Mouse (Mus musculus) embryonic facial prominence, embryonic 12.5 days (tissue): ENCODE measurements at regions not wholly inside any gene's neighbourhood (a gene's known extent, or its start where the extent isn't known, plus 50 kb on each side); places are given as distances from the start of the nearest gene placed in this dataset.

Source experiments
- ATAC-seq: fragments of 200-750 bp; cut with Nextera tagmentation; 2 replicates; pipeline ENCODE4 v1.8.0; 2017; ENCODE audit not compliant: insufficient number of reproducible peaks, insufficient read depth, low FRiP score, low TSS enrichment
- H3K27ac ChIP-seq: fragments of 300-500 bp; sonication (generic); 2 replicates; pipeline ENCODE4 v1.5.1; 2016; ENCODE audit warnings: mild to moderate bottlenecking
- H3K27me3 ChIP-seq: fragments of 300-500 bp; sonication (generic); 2 replicates; pipeline ENCODE4 v1.6.1; 2016; ENCODE audit warnings: mild to moderate bottlenecking, moderate library complexity
- H3K36me3 ChIP-seq: fragments of 300-500 bp; sonication (generic); 2 replicates; pipeline ENCODE4 v1.6.1; 2016; ENCODE audit warnings: mild to moderate bottlenecking
- H3K4me1 ChIP-seq: fragments of 300-500 bp; sonication (generic); 2 replicates; pipeline ENCODE4 v1.6.1; 2016
- H3K4me2 ChIP-seq: fragments of 300-500 bp; sonication (generic); replicated peaks from 2 replicates; pipeline ENCODE4 v1.6.1; 2016; ENCODE audit warnings: mild to moderate bottlenecking, moderate library complexity
- H3K4me3 ChIP-seq: fragments of 300-500 bp; sonication (generic); 2 replicates; pipeline ENCODE4 v1.5.1; 2016; ENCODE audit warnings: mild to moderate bottlenecking
- H3K9ac ChIP-seq: fragments of 300-500 bp; sonication (generic); 2 replicates; pipeline ENCODE4 v1.6.1; 2016; ENCODE audit warnings: mild to moderate bottlenecking, moderate library complexity
- H3K9me3 ChIP-seq: fragments of 300-500 bp; sonication (generic); 2 replicates; pipeline ENCODE4 v1.6.1; 2016; ENCODE audit warnings: mild to moderate bottlenecking, moderate library complexity
- WGBS: fragments of 180-500 bp; shearing (Covaris S2); methylation state at CpG from one replicate; pipeline ENCODE4 v1.1.7; 2016; 5-methylcytosine and 5-hydroxymethylcytosine counted together

DNA sequence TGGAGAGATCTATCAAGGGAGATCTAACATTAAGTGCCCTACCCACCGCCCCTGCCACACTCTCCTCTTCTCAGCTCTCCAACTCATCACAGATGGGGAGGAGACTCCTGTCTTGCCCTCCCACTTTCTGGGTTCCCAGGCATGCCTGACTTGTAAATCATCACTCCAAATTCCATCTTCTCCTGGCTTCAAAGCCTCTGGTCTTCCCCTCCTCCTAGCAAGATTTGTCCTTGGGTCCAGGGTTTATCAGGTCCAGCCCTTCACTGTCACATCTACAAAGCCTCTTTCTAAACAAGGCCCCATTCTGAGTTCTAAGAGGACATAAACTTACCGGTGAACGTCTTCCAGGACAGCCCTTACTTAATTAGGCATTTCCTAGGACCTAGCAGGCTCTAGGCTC is 73.3 kb upstream of the Col5a1 start:
- 44% methylated on average over 3 of the region's 3 CpGs for WGBS
- Histone ChIP-seq H3K4me3 (no peak overlapping the region), H3K9me3 (no peaks in the 10 kb centered on the region), H3K27me3 (no peaks in the 10 kb centered on the region), H3K4me1 (peaks cover 18% of the 10 kb centered on the region), H3K27ac (no peak overlapping the region), H3K4me2 (no peak overlapping the region), H3K9ac (no peak overlapping the region), H3K36me3 (no peaks in the 10 kb centered on the region)
- ATAC-seq = no peak

DNA sequence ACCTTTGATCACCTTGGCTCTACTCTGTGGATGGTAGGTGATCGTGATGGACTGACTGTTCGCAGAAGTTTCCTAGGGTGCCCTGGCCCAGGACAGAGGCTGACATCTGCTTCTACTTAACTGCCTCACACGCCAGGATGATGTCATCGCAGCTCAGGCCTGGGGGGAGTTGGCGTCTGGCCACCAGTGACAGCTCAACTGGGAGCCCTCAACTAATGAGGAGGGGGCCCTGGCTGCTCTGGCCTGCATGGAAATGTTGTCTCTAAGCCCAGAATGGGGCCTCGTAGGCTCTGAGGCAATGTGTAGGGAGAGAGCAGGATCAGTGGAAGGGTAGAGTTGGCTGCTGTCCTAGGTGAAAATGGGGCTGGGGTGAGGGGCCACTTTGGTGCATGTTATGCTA is 72.9 kb upstream of the Col5a1 start:
- peak overlapping the region; percentile 47; the same call in 1 of the 2 replicates for H3K27ac ChIP-seq
- no peaks in the 10 kb centered on the region for H3K9me3 ChIP-seq
- no peak overlapping the region for H3K4me2 ChIP-seq
- no peak overlapping the region for H3K4me3 ChIP-seq
- H3K9ac ChIP-seq = no peak overlapping the region
- no peaks in the 10 kb centered on the region for H3K27me3 ChIP-seq
- no peaks in the 10 kb centered on the region for H3K36me3 ChIP-seq
- peaks cover 18% of the 10 kb centered on the region for H3K4me1 ChIP-seq
- 21% methylated on average over 6 of the region's 6 CpGs for WGBS
- ATAC-seq = 0 out of 2 replicates have a peak, but pooled peaks have one; percentile 59

DNA sequence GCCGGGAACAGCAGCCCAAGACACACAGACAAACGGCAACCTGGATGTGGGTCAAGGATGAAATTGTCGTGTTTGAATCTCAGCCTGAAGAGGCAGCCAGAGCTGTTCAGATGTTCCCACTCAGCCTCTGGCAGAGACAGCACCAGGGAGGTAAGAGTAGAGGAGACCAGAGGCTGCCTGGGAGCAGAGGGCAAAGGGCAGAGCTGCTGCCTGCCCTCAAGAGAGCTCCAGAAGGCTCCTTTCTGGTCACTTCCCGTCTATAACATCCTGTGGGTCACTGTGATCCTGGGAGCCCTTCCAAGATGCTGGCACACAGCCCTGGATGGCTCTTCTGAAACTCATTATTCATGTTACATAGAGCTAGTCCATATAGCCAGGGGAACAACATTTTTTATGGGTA is 67.6 kb upstream of the Col5a1 start:
- ATAC-seq = no peak
- H3K27me3 ChIP-seq = no peaks in the 10 kb centered on the region

DNA sequence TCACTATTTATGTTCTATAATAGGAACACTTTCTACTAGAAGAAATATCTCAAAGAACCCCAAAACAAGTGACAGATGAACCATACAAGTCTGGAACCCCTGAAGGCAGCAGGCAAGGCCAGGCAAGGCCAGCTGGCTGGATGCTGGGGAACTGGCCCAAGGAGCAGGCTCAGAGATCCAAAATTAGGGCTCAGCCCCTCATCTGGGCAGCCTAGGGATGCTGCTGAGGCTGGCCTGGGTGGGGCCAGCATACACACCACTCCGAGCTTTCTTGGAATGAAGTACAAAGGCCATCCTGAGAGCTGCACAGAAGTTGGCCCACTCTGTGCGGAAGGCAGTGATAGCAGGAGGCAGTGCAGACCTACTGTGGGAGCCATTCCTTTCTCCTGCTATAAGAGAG is 59.4 kb upstream of the Col5a1 start:
- no peak overlapping the region for H3K9ac ChIP-seq
- H3K4me1 ChIP-seq = no peaks in the 10 kb centered on the region
- no peaks in the 10 kb centered on the region for H3K27me3 ChIP-seq
- ATAC-seq = no peak
- no peaks in the 10 kb centered on the region for H3K36me3 ChIP-seq
- H3K27ac ChIP-seq = no peak overlapping the region
- no peak overlapping the region for H3K4me2 ChIP-seq
- H3K4me3 ChIP-seq = no peak overlapping the region
- H3K9me3 ChIP-seq = no peaks in the 10 kb centered on the region
- WGBS = 91% methylated on average over 2 of the region's 2 CpGs

More for the DNA sequence above, 67.6 kb upstream of the Col5a1 start:
- WGBS = 34% methylated on average over 4 of the region's 4 CpGs
- H3K9me3 ChIP-seq = no peaks in the 10 kb centered on the region
- no peaks in the 10 kb centered on the region for H3K36me3 ChIP-seq
- H3K4me3 ChIP-seq = no peak overlapping the region
- H3K4me1 ChIP-seq = peaks cover 7% of the 10 kb centered on the region; the same call in 1 of the 2 replicates
- no peak overlapping the region for H3K27ac ChIP-seq
- no peak overlapping the region for H3K9ac ChIP-seq
- no peak overlapping the region for H3K4me2 ChIP-seq

DNA sequence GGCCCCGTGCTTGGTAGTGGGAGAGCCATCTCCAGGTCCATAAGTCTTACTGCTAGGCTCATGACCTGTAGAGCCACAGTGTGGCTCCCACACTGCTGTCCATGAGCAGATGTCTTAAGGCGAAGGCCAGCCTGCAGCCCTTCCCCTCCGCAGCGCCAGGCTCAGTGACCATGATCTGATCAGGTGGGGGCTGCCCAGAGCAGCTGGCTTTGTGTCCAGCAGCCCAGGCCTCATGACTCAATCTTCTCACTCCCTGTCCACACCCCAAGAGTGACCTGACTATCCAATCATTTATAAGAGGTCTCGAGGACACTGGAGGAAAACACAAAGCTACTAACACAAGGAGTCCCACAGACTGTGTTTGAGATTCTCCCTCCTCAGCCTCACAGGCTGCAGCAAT is 58.6 kb upstream of the Col5a1 start:
- Histone ChIP-seq H3K36me3 (no peaks in the 10 kb centered on the region), H3K4me1 (no peaks in the 10 kb centered on the region), H3K27ac (no peak overlapping the region), H3K9me3 (no peaks in the 10 kb centered on the region), H3K27me3 (no peaks in the 10 kb centered on the region), H3K9ac (no peak overlapping the region), H3K4me2 (no peak overlapping the region), H3K4me3 (no peak overlapping the region)
- ATAC-seq = no peak
- WGBS = 86% methylated on average over 5 of the region's 5 CpGs

DNA sequence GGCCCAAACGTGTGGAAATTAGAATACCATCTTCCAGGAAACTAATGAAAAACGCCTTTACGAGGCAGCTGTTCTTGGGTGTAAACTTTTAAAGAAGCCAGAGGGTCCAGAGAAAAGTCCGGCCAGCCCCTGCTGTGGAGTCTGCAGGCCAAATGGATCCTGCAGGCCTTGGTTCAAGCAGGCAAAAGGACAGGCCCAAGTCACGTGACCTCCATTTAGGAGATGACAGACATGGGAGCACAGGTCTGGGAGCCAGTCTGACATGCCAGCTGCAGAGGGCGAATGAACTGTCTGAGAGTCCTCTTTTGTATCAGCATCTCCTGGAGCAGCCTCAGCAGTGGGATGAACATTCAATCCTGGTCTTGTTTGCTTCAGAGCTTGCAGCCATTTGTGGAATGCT is 58.0 kb upstream of the Col5a1 start:
- ATAC-seq = no peak
- no peak overlapping the region for H3K9ac ChIP-seq
- H3K4me3 ChIP-seq = no peak overlapping the region
- H3K27ac ChIP-seq = no peak overlapping the region
- no peaks in the 10 kb centered on the region for H3K36me3 ChIP-seq
- no peaks in the 10 kb centered on the region for H3K9me3 ChIP-seq
- no peaks in the 10 kb centered on the region for H3K4me1 ChIP-seq
- H3K27me3 ChIP-seq = no peaks in the 10 kb centered on the region
- WGBS = 71% methylated on average over 6 of the region's 6 CpGs
- no peak overlapping the region for H3K4me2 ChIP-seq

DNA sequence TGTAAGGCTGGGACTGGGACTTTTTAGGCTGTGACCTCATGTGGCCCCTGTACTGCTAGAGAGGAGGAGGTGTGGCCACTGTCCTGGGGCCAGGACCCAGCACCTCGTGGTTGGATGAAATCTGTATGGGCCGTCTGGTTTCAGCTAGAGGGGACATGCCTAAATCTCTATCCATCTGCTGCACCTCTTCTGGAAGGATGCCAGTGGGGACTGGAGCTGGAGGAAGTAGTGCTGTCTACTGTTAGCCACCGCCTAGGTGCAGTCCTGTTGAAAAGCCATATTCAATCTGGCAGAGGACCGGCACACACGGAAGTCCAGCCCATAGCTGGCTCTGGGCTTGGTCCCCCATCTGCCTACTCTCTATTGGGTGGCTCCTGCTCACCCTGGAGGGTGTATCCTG is 56.7 kb upstream of the Col5a1 start:
- no peak for ATAC-seq
- no peak overlapping the region for H3K4me3 ChIP-seq
- H3K9ac ChIP-seq = no peak overlapping the region
- no peak overlapping the region for H3K4me2 ChIP-seq
- 59% methylated on average over 5 of the region's 5 CpGs for WGBS
- no peaks in the 10 kb centered on the region for H3K9me3 ChIP-seq
- H3K36me3 ChIP-seq = no peaks in the 10 kb centered on the region
- no peak overlapping the region for H3K27ac ChIP-seq
- no peaks in the 10 kb centered on the region for H3K27me3 ChIP-seq
- H3K4me1 ChIP-seq = peaks cover 6% of the 10 kb centered on the region; the same call in 1 of the 2 replicates

DNA sequence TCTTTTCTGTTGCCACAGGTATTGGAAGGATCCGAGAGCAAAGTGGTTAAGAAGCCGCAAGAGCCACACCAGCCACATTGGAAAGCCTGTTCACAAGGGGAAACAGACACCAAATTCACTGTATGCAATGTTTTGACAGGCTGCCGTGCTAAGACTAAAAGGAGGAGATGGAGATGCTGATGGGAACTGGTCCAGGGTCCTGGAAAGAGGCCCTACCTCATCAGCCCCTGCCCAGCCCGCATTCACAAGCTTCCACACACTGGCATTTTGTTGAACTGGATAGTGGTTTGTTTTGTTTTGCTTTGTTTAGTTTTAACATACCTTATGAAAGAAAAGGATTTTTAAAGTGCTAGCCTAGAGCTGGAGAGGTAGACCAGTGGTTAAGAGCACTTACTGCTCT is 51.3 kb upstream of the Col5a1 start:
- Histone ChIP-seq H3K27me3 (no peaks in the 10 kb centered on the region), H3K4me3 (no peak overlapping the region), H3K27ac (peak overlapping the region; percentile 87), H3K4me1 (peaks cover 25% of the 10 kb centered on the region), H3K4me2 (no peak overlapping the region), H3K36me3 (no peaks in the 10 kb centered on the region), H3K9ac (no peak overlapping the region), H3K9me3 (no peaks in the 10 kb centered on the region)
- WGBS = 77% methylated on average over 4 of the region's 4 CpGs
- ATAC-seq = no peak

DNA sequence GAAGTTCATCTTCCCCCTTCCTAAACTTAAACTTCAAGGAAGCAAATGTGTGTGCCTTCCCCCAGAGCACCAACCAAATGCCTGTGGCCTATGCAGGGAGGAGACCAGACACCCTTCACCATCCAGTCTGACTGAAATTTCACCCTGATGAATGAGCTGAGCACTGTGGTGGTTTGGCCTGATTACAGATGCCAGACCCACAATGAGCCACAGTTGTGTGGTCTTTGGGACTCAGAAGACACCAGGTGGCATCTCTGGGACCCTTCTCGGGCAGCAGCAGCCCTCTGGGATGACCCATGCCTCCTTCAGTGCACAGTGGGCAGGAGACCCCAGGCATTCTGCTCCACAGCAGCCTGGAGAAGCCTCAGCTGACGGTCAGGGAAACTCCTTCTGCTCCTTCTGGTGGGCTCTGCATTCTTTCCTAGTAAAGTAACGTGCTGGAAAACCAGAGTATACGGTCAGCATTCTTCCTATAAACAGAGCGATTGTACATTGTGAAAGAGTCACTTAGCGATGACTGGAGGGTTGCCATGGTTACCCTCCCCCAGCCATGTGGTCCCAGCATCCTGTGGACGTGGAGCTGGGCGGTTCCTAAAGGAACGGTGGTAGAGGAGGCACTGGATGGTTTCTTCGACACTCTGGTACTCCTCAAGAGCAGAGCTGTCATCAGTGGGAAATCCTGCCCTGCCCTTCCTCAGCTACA is 50.3 kb upstream of the Col5a1 start:
- H3K9me3 ChIP-seq = no peaks in the 10 kb centered on the region
- peaks cover 25% of the 10 kb centered on the region for H3K4me1 ChIP-seq
- peak overlapping the region; percentile 87 for H3K27ac ChIP-seq
- H3K36me3 ChIP-seq = no peaks in the 10 kb centered on the region
- 40% methylated on average over 10 of the region's 10 CpGs for WGBS
- H3K27me3 ChIP-seq = no peaks in the 10 kb centered on the region
- no peak overlapping the region for H3K4me2 ChIP-seq
- ATAC-seq = peak; percentile 65; the same call in 1 of the 2 replicates
- no peak overlapping the region for H3K9ac ChIP-seq
- H3K4me3 ChIP-seq = no peak overlapping the region
